Mouse (Mus musculus): ENCODE data around the gene Rph3al.

Gene Rph3al

DNA sequence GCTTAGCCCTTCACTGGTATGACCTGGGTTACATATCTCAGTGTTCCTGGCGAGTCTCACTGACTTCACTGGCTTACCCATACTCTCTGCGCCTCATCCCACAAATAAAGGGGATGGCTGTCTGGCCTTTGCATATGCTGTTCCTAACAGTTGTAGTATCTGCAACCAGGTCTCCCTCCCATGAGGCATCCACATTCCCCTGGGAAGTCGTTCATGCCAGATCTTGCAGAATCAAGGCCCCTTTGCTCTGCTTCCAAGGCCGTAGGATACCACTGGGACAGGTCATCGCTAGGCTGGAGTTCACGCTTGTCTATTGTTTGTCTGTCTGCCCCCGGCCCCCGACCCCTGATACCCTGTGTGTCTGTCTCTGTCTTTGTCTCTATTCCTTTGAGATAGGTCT lies 78.8 kb downstream of the Rph3al start:
- no peak for DNase-seq

DNA sequence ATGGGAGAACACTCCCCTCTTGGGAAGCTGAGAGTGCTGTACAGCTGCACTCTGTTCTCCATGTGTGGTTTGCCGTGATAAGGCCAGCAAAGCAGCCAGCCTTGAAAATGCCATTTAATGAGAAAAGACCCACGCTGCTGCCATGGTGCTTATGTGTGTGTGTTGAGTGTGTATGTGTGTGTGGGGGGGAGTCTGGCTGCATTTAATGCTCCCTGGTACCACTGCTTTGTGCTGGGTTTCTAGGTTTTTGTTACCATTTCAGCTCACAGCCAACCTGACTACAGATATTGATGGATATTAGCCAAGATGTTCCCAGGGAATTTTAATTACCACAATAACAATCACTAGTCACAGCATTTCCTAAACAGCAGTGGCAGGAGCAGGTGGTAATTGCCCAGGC lies 79.3 kb downstream of the Rph3al start:
- no peak for DNase-seq

DNA sequence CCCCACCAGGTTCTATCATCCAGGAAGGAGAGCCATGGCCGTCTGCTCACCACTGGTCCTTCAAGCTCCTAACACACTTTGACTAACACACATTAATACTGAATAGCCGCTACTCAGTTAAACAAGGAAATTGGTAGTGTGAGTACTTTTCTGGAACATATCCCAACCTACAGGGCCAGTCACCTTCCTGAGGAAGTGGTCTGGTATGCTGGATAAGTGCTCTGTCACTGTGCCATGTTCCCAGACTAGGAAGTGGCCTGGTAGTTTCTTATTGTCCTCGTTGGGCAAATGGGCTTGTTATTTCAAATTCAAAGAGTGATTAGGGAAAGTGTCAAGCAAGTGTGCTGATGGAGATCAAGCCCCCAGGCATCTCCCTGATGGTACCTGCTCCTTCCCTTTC lies 80.4 kb downstream of the Rph3al start:
- no peak for DNase-seq

DNA sequence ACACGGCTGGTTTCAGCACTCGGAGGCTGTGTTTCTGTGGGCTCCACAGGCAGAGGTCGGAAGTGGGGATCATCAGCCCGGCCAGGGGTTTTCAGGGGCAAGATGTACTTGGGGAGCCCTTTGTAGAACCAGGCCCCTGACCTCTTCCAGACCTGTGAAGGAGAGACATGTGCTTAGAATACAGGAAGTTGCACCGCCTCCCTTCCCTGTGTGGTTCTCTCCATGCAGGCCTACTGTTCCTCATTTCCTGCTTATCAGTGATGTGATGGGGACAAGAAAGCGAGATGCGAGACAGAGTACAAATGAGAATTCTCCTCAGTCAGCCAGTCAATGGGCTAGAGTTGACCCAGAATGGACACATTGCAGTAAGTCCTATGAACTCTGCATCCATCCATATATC lies 83.9 kb downstream of the Rph3al start:
- no peak for DNase-seq

DNA sequence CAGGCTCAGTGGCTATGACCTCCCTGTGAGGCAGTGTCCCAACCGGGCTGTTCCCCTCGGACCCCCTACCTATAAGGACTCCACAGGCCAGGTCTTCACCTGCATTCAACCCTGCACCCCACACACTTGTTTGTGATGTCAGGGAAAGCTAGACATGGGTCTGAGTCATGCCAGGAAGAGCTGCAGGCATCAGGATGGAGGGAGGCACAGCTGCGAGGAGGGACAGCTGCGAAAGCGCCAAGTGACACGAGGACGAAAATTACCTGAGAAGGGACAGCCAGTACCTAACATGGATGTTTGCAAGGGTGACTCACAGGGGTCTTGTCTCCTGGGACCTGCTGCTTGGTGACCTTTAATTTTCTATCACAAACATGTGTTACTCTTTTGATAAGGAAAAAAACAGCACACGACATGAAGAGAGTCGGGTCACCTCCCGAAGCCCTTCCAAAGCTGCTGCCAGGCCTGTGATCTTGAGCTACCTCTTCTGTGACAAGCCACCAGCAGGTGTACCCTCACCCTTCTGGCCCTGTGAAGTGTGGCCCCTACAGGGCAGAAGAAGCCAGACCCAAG lies 85.1 kb downstream of the Rph3al start:
- no peak for DNase-seq

DNA sequence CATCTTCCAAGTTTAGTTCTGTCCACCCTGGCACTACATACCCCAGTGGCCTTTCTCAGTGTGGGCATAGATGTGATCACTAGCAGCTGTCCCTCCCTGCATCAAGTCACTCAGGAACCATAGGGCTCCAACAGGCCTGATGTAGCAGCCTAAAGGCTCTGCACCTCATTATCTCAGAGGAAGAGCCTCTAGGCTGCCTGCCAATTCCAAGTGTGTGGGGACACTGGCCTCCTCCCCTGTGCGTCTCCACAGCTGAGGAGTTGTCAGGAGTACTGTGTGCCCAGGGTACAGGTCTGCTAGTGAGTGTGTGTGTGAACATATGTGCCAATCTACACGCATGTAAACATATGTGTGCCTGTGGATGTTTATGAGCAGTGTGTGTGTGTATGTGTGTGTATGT lies 85.7 kb downstream of the Rph3al start:
- no peak for DNase-seq

DNA sequence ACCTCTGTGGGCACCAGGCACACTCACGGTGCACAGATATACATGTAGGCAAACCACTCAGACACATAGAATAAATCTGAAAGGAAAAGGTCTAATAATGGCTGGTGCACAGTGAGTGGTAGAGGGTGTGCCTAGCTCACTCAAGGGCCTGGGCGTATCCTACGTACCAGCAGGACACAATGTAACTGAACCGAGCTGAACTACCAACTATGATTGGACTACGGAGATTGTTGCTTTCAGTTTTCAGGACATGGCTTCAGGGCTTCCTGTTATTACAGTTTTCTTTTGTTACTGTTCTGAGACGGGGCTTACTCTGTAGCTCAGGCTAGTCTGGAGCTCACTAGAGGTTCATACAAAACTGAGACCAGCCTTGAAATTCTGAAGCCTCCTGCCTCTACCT lies 88.7 kb downstream of the Rph3al start:
- DNase-seq: no peak

DNA sequence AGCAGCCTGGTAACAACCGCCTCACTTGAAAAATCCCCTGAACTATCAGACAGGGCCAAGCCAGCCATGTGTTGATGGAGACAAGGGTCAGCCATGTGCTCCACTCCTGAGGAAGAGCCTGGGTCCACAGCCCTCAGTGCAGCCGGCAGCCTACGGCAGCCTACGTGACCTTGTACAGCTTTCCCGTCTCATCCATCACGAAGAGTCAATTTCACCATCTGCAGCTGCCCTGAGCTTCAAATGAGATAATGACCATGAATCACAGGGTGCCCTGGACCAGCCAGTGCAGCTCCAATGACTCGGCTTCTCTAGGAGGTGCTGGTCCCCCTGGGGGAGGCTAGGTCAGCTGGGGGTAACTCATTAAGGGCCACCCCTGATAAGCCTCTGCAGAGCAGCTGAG lies 91.6 kb downstream of the Rph3al start:
- no peak for DNase-seq

DNA sequence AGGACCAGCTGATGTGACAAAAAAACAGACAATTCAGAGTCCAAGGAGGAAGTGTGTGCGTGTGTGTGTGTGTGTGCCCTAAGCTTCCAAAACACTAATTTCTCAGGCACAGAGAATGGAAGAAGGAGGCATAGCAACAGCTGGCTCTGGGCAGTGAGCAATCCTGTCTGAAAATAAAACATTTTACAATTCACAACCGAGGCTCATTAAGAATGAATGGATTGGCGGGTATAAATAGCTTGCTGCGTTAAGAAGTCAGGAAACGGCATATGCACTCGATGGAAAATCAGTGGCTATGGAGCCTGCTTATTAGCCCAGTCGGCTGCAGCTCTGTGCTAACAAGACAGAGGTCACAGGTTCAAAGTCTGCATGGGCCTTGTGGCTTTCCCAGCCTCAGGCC lies 92.6 kb downstream of the Rph3al start:
- no peak for DNase-seq

DNA sequence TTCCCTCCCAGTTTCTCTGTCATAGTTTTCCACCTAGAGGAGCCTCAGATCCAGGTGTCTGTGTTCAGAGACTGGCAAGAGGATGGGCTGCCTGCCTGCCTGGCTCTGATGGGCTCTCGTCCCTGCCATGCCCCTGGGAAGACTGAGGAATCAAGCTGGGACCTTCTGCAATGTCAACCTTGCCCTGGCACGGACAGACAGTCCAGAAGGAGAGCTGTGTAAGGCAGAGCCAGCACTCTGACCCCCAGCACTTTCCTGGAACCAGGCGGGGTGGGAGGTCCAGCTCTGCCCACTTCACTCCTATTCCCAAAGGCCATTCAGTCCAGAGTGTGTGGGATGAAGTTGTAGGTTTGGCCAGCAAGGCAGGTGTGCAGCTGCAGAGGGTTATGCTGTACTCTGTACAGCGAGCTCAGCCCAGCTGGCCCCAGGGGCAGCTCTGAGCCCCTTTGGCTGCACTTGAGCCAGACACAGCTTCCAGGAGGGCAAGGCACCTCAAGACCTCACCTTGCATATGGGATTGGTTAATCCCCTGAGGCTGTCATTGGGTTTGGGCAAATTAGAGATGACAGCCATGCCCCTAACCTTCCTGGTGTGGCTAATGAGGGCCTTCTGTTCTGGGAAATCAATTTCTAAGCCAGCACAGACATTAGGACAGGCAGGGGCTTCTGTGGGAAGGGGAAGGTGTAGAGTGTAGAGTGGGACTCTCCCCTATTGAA lies 95.2 kb downstream of the Rph3al start:
- DNase-seq: no peak

DNA sequence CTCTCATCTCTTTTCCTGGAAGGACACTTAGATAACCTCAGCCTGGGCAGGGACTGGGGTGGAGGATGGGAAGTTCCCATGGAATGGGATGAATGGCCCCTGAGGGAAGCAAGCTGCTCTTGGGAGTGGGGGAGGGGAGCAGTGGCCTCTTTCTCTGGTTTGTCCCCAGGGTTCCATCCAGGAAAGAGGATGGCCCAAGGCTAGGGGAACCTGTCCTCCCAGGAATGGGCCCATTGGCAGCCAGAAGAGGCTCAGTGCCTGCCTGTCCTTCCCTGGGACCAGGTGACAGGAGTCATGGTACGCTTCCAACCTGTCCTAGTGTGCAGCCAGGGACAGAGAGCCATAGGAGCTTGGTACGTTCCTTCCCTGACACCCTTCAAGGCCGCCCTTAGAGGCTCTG lies 96.7 kb downstream of the Rph3al start:
- no peak for DNase-seq

DNA sequence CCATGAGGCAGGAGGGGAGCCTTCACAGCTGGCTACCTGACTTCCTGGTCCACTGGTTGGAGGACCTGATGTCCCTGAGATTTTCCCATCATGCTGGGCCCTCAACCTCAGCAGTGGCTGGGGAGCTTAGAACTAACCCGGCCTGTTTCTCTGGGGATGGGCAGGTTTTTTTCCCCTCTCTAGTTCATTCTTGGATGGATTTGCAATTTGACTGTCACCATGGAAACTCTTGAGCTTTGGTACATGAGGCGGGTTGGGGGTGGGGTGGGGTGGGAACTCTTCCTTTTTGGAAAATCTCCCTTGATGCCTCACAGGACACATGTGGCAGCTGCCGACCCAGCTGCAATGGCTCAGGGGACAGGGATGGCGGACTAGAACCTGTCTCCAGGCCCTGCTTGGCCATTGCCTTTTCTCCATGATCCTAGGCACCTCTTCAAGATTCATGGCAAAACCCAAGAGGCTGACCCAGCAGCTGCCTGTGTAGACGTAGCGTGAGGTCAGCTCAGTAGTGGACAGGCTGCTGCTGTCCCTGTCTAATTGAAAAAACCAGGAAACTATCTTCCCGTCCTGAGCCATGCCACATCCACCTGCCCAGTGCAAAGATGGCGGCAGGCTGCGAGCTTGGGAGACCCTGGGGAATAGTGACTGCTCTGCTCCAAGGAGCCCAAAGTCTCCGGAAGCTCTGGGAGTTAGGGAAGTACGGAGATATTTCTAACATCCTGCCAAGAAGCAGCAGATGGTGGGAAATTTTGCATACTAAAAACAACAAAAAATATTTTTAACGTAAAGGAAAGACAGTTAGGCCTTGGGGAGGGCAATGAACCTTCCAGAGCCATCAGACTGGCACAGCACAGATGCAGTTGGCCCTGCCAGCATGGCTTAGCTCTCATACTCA lies 98.4 kb downstream of the Rph3al start:
- DNase-seq: no peak

DNA sequence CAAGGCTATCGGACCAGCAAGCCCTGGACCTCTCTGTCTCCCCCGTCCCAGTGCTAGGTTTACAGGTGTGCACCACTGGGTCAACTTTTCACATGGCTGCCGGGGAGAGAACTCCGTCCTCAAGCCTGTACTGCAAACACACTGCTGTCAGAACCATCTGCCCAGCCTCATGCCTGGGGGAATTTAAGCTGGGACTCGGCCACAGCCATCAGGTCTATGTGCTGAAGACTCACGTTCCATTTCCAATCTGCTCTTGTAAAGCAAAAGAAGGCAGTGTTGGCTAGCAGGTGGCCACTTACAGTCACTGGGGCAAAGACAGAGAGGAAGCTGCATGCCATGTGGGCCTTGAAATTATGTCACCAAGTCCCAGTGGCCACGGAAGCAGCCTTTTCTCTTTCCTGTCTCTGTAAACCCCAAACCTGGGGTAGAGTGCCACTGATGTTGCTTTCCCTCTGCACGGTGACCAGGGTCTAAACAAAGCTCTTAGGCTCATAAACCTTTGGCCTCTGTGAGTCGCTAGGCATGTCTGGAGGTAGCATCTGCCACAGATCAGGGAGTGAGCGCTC lies 99.3 kb downstream of the Rph3al start:
- no peak for DNase-seq

DNA sequence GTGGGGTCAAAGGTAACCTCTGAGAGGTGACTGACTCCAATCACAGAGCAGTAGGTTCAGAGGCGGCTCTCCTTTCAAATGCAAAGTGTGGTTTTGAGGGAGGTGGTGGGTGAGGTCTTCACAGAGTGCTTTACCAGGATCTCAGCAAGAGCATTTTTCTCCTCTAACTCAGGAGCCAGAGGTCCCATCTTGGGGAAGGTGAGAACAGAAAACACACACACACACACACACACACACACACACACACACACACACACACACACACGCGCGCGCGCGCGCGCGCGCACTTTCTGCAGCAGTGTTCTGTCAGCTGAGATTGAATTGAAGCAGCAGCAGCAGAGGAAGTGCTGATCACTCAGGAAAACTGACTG lies 102.0 kb downstream of the Rph3al start:
- DNase-seq: no peak

DNA sequence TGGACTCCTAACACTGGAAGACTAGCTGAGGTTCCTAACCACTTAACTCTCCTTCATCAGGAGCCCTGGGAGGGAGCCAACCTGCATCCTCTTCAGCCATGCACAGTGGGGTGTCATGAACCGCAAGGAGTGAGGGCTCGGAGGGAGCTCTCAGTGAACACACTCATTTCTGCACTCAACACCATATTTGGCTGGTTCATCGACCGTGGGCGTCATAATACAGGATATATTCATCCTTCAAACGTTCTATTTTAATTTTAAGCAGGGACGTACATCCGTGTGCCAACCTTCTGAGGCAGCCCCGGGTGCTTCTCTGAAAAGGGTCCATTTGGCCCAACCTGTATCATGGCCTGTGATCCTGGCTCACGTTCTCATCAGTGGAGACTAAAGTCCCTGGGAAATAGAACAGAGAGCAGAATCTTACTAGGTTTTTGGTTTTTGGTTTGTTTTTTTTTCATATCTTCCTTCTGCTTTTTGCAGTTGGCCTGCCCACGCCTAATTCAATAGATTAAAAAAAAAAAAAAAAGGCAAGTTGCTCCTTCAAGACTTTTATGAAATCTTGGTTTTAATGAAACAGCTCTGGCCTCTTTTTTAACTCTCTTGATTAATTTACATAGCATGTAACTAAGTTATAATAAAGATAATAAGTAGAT lies 102.5 kb downstream of the Rph3al start:
- DNase-seq: peak; percentile 9 to 38

DNA sequence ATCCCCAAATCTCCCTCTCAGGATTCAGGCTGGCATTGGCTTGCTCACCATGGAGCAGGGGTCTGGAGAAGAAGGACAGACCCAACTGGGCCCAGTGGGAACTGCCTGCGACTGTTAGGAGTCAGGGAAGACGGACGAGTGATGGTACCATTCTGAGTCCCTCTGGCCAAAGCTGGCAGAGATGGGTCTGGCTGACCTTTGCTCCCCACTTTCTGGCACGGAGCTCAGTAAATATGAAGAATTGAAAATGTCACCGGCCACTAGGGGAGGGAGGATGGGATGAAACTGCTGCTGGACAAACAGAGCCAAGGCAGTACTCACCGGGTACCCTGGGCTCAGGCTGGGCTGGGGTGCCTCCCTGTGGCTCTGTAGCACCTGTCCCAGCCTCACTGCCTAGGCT lies 105.1 kb downstream of the Rph3al start:
- DNase-seq: no peak

DNA sequence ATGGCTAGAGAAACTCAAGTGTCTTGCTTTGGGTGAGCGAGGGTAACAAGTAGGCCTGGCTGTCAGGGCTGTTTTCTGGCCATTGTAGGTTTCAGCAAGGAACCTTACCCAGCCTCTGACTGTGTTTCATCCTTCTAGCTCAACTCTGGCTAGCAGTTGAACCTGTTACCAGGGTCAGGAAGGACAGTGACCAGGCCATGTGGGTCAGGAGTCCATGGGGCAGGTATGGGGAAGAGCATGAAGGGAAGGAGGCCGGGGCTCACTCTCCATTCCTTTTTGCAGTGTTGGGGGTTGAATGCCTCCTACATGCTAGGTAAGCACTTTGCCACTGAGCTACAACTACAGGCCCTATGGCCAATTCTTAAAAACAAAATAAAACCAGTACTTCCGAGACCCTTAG lies 107.8 kb downstream of the Rph3al start:
- DNase-seq: no peak

DNA sequence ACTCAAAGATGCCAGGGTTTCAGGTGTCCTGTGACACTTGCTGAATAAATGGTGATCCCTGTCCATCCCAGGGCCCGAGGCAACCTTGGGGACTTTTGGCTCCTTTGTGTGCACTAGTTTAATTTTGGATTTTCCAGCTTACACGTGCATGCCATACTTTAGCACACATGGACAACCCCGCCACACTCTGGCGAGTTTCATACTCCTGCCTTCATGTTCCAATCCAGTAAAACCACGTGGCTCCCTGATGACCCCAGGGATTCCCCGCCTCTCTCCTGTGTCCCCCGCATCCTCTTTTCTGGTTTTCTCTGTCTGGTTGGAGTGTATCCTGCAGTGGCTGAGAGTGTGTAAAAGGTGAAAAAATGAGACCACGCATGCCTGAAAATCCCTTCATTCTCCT lies 110.8 kb downstream of the Rph3al start:
- no peak for DNase-seq

DNA sequence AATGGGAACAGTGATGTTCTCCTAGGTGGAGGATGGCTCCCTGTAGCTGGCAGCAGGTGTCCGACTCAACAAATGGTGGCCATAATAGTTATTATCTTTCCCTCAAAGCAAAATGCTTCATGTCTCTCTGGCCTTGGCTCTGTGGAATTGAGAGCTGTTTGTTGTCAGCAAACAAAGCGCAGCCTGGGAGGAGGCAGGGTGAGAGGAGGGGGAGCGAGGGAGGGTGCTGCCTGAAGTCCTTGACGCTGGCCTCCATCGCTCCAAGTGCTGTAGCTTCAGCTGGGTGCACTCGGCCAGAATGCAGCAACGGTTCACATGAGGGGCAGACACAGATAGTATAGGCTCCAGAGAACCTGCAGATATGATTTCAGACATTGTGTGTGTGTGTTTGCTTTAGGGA lies 114.7 kb downstream of the Rph3al start:
- no peak for DNase-seq

DNA sequence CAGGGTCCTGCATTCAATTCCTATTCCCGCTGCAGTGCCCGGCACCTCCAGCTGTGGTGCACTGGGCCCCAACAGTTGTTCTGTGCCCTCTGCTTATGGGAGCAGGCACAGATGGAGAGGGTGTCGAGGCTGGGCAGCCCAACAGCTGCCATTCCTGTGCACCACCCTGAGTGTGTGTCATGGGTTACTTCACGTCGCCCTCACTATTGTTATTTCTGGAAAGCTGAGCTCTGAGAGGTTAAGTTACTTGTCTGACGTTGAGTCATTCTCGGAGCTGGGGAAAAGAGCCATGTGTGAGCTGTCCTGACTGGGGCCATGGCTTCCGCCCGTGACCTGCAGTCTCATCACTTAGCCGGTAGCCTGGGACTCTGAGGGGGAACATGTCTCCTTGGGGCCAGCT lies 125.1 kb downstream of the Rph3al start:
- no peak for DNase-seq

DNA sequence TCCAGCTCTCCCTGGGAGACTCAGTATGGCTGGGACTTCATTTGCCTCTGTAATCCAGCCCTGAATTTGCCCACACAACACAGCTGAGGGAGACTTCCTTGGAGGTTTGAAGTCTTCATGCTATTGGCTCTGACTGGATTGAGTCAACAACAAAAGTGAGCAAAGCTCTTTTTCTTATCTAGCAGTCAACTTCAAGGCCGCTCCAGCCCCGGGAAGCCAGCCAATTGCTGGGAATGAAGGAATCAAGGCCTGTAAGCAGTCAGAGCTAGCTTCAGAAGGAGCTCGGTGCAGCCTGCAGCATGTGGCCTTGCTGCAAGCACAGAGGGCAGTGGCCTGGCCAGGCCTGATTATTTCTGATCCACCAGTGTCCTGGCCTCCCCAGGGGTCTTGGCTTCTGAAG lies 126.3 kb downstream of the Rph3al start:
- DNase-seq: no peak

DNA sequence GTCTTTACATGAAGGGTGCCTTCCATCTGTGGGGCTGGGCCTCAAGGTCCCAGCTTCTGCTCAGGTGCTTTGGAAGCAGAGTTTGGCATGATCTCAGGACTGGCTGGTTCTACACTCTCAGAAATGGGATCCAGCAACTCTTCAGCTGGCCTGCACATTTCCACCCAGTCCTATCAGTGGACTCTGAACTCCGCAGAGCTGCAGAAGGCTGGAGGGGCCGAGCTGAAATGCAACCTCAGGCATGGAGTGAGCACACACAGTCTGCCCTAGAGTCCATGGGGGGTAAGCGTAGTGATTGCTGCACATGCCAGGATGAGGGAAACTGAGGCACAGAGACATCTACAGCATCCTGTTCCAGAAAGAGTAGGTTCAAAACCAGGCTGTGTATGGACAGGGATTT lies 127.7 kb downstream of the Rph3al start:
- no peak for DNase-seq

DNA sequence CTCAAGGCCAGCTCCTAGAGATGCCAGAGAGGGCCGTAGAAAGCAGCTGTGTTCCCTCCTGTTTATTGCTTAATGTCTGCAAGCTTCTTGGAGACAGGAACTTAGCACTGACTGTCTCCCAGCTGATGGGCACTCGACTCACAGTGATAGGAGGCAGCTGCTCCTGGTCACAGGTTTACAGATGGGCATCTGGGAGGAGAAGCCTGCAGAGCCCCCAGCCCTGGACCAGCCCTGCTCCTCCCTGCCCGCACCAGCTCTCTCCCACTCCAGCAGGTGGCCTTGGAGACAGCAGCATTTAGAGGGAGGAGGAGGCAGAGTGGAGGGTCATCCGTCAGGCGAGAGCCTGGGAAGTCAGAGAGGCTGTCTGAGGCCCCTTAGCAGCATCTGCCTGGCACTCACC lies 130.7 kb downstream of the Rph3al start:
- no peak for DNase-seq

Measured in thymus, postnatal 36 days (tissue).